Mouse (Mus musculus): ENCODE results near the gene Lrsam1. TPM values are rescaled to one million over a fixed set of nuclear protein-coding genes. Genes with fewer than 3 reads are reported as not detected.
A peak's percentile ranks its signal among the peaks of the same experiment; 100 is the strongest.
"Not testable (repeated sequence)": the region's sequence is repeated elsewhere in the genome, so short reads cannot be mapped to it uniquely, and the experiment has no call there.

Gene Lrsam1
- 17.8 and 22.3 TPM in 2 replicates for polyA plus RNA-seq (2016; fragmentation: Nextera tagmentation; extraction: Ambion mirVana)

DNA sequence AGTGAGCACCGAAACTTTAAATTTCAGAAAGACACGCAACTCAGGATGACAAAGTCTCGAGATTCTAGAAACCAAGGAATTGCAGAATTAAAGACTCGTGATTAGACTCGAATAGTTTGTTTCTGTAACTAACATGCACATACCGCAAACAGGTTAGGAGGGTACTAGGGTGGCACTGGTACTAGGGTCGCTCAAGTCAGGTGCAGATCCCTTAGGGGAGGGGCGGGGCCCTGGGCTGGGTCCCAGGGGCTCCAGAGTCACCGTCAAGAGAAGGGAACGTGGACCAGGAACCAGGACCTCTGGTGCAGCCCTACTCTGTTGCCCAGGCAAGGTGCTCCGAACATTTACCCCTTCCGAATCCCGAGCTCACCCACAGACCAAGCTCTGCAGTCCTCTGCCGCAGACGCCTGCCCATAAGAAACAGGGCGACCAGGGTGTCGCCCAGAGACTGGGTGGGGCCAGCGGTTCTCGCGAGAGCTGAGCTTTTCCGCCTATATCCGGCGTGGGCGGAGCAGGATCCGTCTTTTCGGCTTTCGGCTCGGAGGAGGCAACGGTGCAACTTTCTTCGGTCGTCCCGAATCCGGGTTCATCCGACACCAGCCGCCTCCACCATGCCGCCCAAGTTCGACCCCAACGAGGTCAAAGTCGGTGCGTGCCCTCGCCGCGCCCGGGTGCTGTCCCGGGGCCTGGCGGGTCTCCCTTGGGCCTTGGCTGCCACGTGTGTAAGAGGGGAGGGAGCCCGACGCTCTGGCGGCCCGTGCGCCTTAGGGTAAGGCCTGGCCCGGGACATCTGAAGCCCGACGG, at the start of gene Lrsam1, which contains the start of gene Rpl12:
TSS of gene Lrsam1 (minus strand) at position 423 of the 804 bp plus-strand sequence.
TSS of gene Rpl12 (plus strand) at position 368 of the 804 bp plus-strand sequence.
- 2% methylated on average over 55 of the region's 55 CpGs for WGBS

DNA sequence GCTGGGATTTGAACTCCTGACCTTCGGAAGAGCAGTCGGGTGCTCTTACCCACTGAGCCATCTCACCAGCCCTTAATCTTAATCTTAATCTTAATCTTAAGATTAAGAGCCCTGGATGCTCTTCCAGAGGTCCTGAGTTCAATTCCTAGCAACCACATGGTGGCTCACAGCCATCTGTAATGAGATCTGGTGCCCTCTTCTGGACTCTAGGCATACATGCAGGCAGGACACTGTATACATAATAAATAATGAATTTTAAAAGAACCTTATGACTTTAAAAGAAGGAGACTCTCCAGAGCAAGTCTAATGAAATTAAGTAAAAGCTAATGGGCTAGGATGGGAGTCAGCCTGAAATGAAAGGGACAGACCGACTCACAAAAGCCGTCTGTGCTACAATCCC, 47.6 kb upstream of the Lrsam1 start:
- not testable (repeated sequence) for H3K36me3 ChIP-seq; H3K4me2 ChIP-seq (replicated peaks); H3K27me3 ChIP-seq (replicated peaks); H3K4me1 ChIP-seq; H3K9ac ChIP-seq; H3K27ac ChIP-seq; H3K4me3 ChIP-seq; H3K9me3 ChIP-seq; ATAC-seq (ENCODE audit: low FRiP score, low read depth)
- WGBS = 89% methylated on average over 4 of the region's 4 CpGs

More for the DNA sequence above, at the start of gene Lrsam1, which contains the start of gene Rpl12:
- Histone ChIP-seq H3K4me1 (peaks cover 38% of the 10 kb centered on the region), H3K4me2 (replicated peaks) (peak within 1 kb of the TSS; percentile 94), H3K36me3 (peaks cover 33% of the 10 kb centered on the region), H3K9ac (peak within 1 kb of the TSS; percentile 95), H3K9me3 (no peaks in the 10 kb centered on the region), H3K27ac (peak within 1 kb of the TSS; percentile 62), H3K4me3 (peak within 1 kb of the TSS; percentile 85), H3K27me3 (replicated peaks) (no peaks in the 10 kb centered on the region)
- ATAC-seq (ENCODE audit: low FRiP score, low read depth) = peak; percentile 92

DNA sequence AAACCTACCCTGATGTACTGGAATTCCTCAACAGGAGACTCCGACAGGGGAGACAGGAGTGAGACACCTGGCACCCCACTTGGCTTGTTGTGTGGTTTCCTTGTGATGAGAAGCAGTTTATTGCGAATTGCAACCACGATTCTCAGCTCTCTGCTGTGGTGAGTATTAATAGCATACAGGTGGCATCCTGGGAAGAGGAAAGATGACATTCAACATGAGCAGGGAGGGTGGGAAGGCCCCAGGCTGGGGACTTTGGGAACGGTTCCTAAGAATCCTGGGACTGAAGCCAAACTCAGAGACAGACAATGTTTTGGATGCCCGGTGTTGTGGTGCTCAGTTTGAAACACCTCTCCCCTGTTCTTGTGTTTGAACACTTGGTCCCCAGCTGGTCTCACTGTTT, 43.6 kb upstream of the Lrsam1 start:
- Histone ChIP-seq H3K9ac (no peak overlapping the region), H3K36me3 (no peaks in the 10 kb centered on the region), H3K27ac (no peak overlapping the region), H3K4me1 (no peaks in the 10 kb centered on the region), H3K27me3 (replicated peaks) (no peaks in the 10 kb centered on the region), H3K9me3 (no peaks in the 10 kb centered on the region), H3K4me3 (no peak overlapping the region), H3K4me2 (replicated peaks) (no peak overlapping the region)
- no peak for ATAC-seq (ENCODE audit: low FRiP score, low read depth)
- WGBS = 82% methylated on average over 5 of the region's 5 CpGs

DNA sequence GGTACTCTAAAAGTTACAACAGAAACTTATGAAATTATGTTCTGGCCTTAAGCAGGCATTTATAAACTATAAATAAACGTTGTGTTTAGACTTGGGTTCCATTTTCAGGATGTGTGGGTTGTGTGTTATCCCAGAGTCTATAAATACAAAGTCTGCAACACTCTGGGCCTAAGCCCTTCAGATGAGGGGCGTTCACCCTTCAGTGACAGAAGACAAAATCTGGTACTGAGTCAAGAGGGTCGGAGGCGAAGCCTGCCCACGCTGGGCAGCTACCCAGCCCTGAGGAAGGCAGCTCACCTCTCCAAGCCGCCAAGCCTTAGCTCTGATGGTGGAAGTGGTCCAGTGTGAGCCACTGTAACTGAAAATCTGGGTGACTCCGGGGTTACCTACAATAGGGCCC, 40.7 kb upstream of the Lrsam1 start:
- ATAC-seq (ENCODE audit: low FRiP score, low read depth) = no peak
- no peak overlapping the region for H3K9ac ChIP-seq
- WGBS = 86% methylated on average over 7 of the region's 7 CpGs

DNA sequence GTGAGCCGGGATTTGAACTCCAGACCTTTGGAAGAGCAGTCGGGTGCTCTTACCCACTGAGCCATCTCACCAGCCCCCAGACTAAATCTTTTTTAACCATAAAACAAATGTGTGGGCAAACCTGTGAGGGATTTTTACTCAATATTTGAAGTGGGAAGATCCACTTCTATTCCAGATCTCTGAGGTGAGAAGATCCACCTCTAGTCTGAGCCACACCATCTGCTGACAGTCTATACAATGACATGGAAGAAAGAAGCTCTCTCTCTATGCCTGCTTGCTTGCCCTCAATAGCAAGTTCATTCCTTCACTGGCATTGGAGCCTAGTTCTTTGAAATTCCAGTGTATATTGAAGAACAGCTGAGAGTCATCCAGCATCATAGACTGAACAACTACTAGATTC, 38.3 kb upstream of the Lrsam1 start:
- no peaks in the 10 kb centered on the region for H3K27me3 ChIP-seq (replicated peaks)
- no peak overlapping the region for H3K4me3 ChIP-seq
- no peak for ATAC-seq (ENCODE audit: low FRiP score, low read depth)
- H3K9me3 ChIP-seq = no peaks in the 10 kb centered on the region
- no peak overlapping the region for H3K9ac ChIP-seq
- no peak overlapping the region for H3K27ac ChIP-seq
- H3K4me1 ChIP-seq = no peaks in the 10 kb centered on the region
- no peaks in the 10 kb centered on the region for H3K36me3 ChIP-seq
- WGBS = 93% methylated on average over 2 of the region's 2 CpGs
- no peak overlapping the region for H3K4me2 ChIP-seq (replicated peaks)

More for the DNA sequence above, 40.7 kb upstream of the Lrsam1 start:
- H3K4me1 ChIP-seq = no peaks in the 10 kb centered on the region
- H3K4me2 ChIP-seq (replicated peaks) = no peak overlapping the region
- H3K27ac ChIP-seq = no peak overlapping the region
- no peaks in the 10 kb centered on the region for H3K27me3 ChIP-seq (replicated peaks)
- no peaks in the 10 kb centered on the region for H3K9me3 ChIP-seq
- H3K36me3 ChIP-seq = no peaks in the 10 kb centered on the region
- H3K4me3 ChIP-seq = no peak overlapping the region

DNA sequence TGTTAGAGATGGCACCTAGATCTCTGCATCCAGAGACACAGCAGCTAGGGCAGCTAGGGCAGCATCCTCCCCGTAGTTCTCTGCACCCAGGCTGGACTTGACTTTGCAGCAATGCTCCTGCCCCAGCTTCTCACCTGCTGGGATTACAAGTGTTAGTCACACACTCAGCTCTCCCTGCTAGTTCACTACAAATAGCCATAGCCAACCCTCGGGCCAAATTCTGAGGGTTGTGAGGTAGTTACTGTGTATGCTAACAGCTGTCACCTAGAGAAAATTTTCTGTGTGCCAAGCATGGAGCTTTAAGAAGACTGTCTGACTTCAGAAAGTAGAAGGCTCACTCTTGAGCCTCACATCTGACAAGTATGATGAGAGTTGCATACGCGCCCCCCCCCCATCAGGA, 36.4 kb upstream of the Lrsam1 start:
- 82% methylated on average over 4 of the region's 4 CpGs for WGBS
- no peak for ATAC-seq (ENCODE audit: low FRiP score, low read depth)
- Histone ChIP-seq H3K27ac (no peak overlapping the region), H3K36me3 (no peaks in the 10 kb centered on the region), H3K9me3 (no peaks in the 10 kb centered on the region), H3K4me3 (no peak overlapping the region), H3K9ac (no peak overlapping the region), H3K4me1 (no peaks in the 10 kb centered on the region), H3K4me2 (replicated peaks) (no peak overlapping the region), H3K27me3 (replicated peaks) (no peaks in the 10 kb centered on the region)

DNA sequence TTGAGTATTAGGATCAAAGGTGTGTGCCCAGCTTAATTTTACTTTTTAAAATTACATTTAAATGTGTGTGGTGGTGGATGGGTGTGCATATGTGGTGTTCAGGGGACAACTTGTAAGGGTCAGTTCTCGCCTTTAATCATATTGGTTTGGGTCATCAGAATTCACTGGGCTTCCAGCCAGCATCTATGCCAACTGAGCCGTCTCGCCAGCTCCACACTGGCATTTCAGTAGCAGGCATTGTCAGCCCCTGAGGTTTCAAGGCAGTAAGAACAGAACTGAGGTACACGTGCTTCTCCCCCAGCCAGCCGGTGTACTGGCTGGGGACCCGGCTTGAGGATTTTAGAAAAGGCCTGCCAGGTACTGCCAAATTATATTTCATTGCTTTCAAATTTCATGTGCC, 35.7 kb upstream of the Lrsam1 start:
- ATAC-seq (ENCODE audit: low FRiP score, low read depth) = no peak
- H3K4me3 ChIP-seq = no peak overlapping the region
- 81% methylated on average over 6 of the region's 6 CpGs for WGBS

DNA sequence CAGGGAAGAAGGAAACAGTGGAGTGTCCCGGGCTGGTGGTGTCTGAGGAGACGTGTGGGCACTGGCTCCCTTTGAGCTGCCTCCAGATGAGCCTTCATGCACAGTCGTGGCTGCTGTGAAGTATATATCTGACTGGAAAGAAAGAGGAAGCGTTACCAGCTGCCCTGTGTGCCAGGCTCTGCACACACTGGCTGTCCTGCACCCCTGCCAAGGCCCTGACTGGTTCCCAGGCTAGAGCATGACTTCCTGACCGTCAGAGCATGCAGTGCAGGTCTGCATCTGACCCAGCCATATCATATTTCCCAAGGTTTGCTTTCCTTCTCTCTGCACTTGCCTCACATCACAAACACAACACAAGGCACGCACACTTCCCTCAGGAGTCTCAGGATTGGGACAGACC, 30.7 kb upstream of the Lrsam1 start:
- Histone ChIP-seq H3K9me3 (no peaks in the 10 kb centered on the region), H3K4me1 (no peaks in the 10 kb centered on the region), H3K4me2 (replicated peaks) (no peak overlapping the region), H3K27me3 (replicated peaks) (no peaks in the 10 kb centered on the region), H3K4me3 (no peak overlapping the region), H3K9ac (no peak overlapping the region), H3K36me3 (no peaks in the 10 kb centered on the region), H3K27ac (no peak overlapping the region)
- no peak for ATAC-seq (ENCODE audit: low FRiP score, low read depth)
- WGBS = 72% methylated on average over 6 of the region's 6 CpGs

More for the DNA sequence above, 35.7 kb upstream of the Lrsam1 start:
- H3K9ac ChIP-seq = no peak overlapping the region
- H3K27ac ChIP-seq = no peak overlapping the region
- H3K36me3 ChIP-seq = no peaks in the 10 kb centered on the region
- no peak overlapping the region for H3K4me2 ChIP-seq (replicated peaks)
- H3K4me1 ChIP-seq = no peaks in the 10 kb centered on the region
- no peaks in the 10 kb centered on the region for H3K27me3 ChIP-seq (replicated peaks)
- H3K9me3 ChIP-seq = no peaks in the 10 kb centered on the region

DNA sequence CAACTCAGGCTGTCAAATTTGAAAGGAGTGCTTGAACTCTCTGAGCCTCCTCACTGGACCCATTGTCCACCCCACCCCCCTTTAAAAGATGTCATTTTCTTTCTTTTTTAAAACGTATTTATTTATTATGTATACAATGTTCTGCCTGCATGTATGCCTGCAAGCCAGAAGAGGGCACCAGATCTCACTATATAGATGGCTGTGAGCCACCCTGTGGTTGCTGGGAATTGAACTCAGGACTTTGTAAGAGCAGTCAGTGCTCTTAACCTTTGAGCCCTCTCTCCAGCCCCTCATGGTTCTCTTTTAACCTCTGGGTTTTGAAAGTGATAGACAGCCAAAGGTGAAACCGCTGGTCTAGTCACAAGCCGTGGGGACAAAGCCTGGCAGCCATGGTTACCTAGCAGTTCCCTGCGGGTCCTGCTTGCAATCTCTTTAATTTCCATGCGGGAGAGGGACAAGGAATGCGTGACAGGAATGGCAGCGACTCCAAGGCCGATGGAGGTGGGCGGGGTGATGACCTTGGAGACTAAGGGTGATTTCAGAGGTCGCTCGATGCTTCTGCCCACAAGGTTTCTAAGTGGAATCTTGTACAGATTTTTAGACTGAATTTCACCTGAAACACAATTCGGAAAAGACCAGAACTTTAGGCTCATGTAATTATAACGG, 28.9 kb upstream of the Lrsam1 start:
- Histone ChIP-seq H3K4me1 (no peaks in the 10 kb centered on the region), H3K9me3 (no peaks in the 10 kb centered on the region), H3K27ac (no peak overlapping the region), H3K4me3 (no peak overlapping the region), H3K36me3 (no peaks in the 10 kb centered on the region), H3K9ac (no peak overlapping the region), H3K4me2 (replicated peaks) (no peak overlapping the region), H3K27me3 (replicated peaks) (no peaks in the 10 kb centered on the region)
- no peak for ATAC-seq (ENCODE audit: low FRiP score, low read depth)
- WGBS = 58% methylated on average over 13 of the region's 13 CpGs

DNA sequence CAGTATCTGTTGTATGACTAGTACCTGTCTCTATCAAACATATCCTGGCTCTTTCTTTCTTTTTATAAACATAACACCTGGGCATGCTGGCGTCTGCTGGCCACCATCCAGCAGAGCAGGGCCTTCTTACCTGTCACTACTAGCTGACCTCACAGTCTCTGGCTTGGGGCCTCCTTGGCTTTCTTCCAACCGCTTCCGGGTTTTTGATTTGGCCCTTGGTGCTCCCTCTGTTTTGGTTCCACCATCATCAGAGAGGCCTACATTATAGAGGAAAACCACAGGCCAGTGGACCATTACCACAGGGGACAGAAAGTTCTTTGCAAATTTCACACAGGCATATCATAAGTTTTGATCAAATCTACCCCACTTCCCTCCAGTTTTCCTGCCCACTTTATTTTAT, 28.0 kb upstream of the Lrsam1 start:
- WGBS = 74% methylated on average over 3 of the region's 3 CpGs
- Histone ChIP-seq H3K4me1 (no peaks in the 10 kb centered on the region), H3K36me3 (no peaks in the 10 kb centered on the region), H3K4me3 (no peak overlapping the region), H3K4me2 (replicated peaks) (no peak overlapping the region), H3K27me3 (replicated peaks) (no peaks in the 10 kb centered on the region), H3K9ac (no peak overlapping the region), H3K9me3 (no peaks in the 10 kb centered on the region), H3K27ac (no peak overlapping the region)
- no peak for ATAC-seq (ENCODE audit: low FRiP score, low read depth)

DNA sequence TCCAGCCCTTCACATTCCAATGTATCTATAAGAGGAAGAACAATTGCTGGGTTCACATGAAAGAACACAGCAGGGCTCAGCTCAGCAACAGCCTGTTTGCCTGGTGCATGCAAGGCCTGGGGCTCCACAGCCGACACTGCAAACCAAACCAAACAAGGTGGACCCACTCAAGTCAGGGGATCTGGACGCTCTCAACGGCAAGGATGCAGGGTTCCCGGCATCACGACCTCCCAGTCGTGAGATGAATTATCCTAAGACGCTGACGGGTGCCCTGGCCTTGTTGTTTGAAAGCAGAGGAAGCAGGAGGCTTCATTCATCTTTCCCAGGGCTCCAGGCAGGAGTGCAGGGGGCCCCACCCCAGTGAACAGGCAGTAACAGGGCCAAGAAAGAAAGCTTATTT, 24.4 kb upstream of the Lrsam1 start:
- no peak for ATAC-seq (ENCODE audit: low FRiP score, low read depth)
- 70% methylated on average over 8 of the region's 8 CpGs for WGBS
- H3K36me3 ChIP-seq = no peaks in the 10 kb centered on the region

DNA sequence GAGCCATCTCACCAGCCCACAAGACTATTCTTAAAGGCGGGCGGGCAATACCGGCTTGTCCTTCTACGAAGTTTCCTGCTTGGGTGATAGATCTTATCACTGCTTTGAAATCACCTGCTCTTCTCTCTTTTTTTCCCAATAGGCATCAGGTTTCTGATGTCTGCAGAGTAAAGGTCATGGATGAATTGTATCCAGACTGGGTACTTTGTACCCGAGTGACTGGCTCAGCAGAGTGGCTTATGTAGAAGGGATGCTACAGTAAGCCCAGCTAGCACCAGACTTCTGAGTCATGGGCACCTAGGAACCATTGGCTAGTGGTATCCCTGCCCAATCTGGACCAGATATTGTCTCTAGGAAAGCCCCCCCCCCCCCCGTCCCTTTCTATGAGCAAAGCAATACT, 22.2 kb upstream of the Lrsam1 start:
- H3K27ac ChIP-seq = no peak overlapping the region
- ATAC-seq (ENCODE audit: low FRiP score, low read depth) = no peak

More for the DNA sequence above, 24.4 kb upstream of the Lrsam1 start:
- H3K4me1 ChIP-seq = peaks cover 14% of the 10 kb centered on the region
- H3K4me3 ChIP-seq = no peak overlapping the region
- H3K27ac ChIP-seq = no peak overlapping the region
- H3K4me2 ChIP-seq (replicated peaks) = no peak overlapping the region
- no peaks in the 10 kb centered on the region for H3K27me3 ChIP-seq (replicated peaks)
- H3K9me3 ChIP-seq = no peaks in the 10 kb centered on the region
- no peak overlapping the region for H3K9ac ChIP-seq

More for the DNA sequence above, 22.2 kb upstream of the Lrsam1 start:
- H3K27me3 ChIP-seq (replicated peaks) = no peaks in the 10 kb centered on the region
- no peaks in the 10 kb centered on the region for H3K36me3 ChIP-seq
- no peak overlapping the region for H3K4me2 ChIP-seq (replicated peaks)
- no peak overlapping the region for H3K4me3 ChIP-seq
- 59% methylated on average over 6 of the region's 6 CpGs for WGBS
- peaks cover 17% of the 10 kb centered on the region for H3K4me1 ChIP-seq
- no peaks in the 10 kb centered on the region for H3K9me3 ChIP-seq
- no peak overlapping the region for H3K9ac ChIP-seq
